Mouse (Mus musculus) lung, adult 2 months (tissue): ENCODE measurements at regions not wholly inside any gene's neighbourhood (a gene's known extent, or its start where the extent isn't known, plus 50 kb on each side); places are given as distances from the start of the nearest gene placed in this dataset.

Experiments used
- DNase-seq: peaks from one replicate; pipeline ENCODE4 v3.0.0; 2022
- H3K4me1 ChIP-seq: fragments of 200-500 bp; 2 replicates; pipeline ENCODE4 v1.6.1; 2011; ENCODE audit warnings: low read length; ENCODE audit not compliant: control insufficient read depth, insufficient read depth
- H3K4me3 ChIP-seq: fragments of 200-500 bp; replicated peaks from 2 replicates; pipeline ENCODE3; 2011; ENCODE audit warnings: low read depth, mild to moderate bottlenecking, control low read depth, low read length; ENCODE audit errors: extremely low read depth
- CTCF ChIP-seq: fragments of 200-500 bp; IDR thresholded peaks from 2 replicates; pipeline ENCODE4 v1.5.1; 2011; ENCODE audit warnings: mild to moderate bottlenecking, low read length, control low read depth; ENCODE audit not compliant: insufficient read depth
- POLR2A ChIP-seq: fragments of 200-500 bp; IDR thresholded peaks from 2 replicates; pipeline ENCODE4 v1.6.1; 2011; ENCODE audit warnings: low read depth, mild to moderate bottlenecking, control low read depth, low read length, borderline replicate concordance; ENCODE audit errors: extremely low read depth
- WGBS: fragments of 180-500 bp; shearing (Covaris S2); methylation state at CpG from one replicate; pipeline ENCODE4 v1.1.7; 2018; 5-methylcytosine and 5-hydroxymethylcytosine counted together

DNA sequence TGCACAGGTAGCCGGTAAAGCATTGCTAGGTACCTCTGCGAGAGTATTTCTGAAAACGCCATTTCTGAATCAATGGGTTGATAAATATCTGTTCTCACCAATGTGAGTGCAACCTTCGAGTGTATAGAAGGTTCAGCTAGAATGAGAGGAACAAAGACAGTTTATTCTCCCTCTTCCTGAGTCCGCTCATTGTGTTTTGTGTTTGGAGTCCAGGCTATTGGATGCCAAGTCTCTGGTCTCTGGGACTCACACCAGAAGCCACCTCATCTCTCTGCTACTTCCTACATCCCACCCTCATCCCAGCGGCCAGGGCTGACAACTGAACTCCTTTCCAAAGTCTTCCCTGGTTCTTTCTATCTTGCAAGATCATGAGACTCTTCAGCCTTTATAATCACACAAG lies 62.7 kb downstream of the Lrrc30 start:
- Histone ChIP-seq H3K4me1 (peaks cover 10% of the 10 kb centered on the region; the same call in 1 of the 2 replicates), H3K4me3 (no peak overlapping the region)
- DNase-seq, result no peak
- TF ChIP-seq CTCF, result no peak
- no peak for TF ChIP-seq POLR2A
- 69% methylated on average over 6 of the region's 6 CpGs for WGBS

DNA sequence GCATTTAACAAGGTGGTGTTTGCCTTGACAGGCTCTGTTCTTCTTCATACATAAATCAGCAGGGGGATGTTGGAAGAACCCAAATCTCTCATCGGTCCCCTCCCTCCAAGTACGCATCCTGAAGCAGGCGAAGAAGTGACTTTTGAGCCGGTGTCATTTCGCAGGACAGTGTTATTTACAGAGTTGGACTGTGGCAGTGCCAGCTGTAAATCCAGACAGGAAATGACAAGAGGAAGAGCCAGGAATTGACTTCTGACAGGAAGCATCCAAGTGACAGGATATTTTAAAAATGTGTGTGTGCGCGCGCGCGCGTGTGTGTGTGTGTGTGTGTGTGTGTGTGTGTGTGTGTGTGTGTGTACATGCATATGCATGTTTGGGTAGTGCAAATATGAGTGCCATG lies 66.3 kb downstream of the Lrrc30 start:
- 49% methylated on average over 11 of the region's 11 CpGs for WGBS
- TF ChIP-seq CTCF (no peak), POLR2A (no peak)
- no peak for DNase-seq

DNA sequence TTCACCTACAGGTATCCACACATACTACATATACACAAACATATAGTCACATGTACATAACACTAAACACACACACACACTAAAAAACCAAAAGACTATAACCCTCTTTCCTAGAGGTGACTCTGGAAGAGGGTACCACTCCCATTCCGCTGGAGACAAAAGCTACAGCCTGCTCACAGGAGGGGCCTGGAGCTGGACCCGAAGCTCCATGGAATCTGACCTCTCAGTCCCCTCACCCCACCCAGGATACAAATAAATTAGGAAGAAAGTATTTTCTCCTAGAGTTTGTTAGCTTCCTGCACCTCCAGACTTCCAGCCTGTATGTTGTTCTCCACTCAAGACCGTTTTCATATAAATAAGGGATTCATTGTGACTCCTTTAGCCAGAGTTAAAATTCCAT lies 66.8 kb downstream of the Lrrc30 start:
- Histone ChIP-seq H3K4me3 (no peak overlapping the region), H3K4me1 (peaks cover 13% of the 10 kb centered on the region; the same call in 1 of the 2 replicates)
- 30% methylated on average over 3 of the region's 3 CpGs for WGBS
- TF ChIP-seq CTCF (no peak), POLR2A (no peak)
- DNase-seq, result no peak

More for the DNA sequence above, 66.3 kb downstream of the Lrrc30 start:
- Histone ChIP-seq H3K4me3 (no peak overlapping the region), H3K4me1 (peaks cover 12% of the 10 kb centered on the region; the same call in 1 of the 2 replicates)

DNA sequence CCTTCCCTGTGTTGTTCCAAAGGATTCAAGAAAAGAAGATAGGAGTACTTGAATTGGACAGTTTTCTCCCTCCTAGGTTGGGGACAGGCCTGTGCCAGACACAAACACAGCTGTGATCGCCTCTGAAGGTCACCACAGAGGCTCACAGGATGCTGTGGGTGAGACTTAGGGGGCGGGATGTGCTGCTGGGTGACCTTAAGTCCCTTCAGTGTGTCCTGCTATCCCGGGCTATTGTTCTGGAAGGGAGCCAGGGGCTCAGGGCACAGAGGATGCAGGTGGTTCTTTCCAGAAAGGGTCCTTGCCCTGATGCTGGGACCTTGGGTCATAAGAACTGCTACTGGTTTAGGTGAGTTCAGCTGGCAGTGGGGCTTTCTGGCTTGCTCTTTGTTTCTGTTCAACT lies 67.7 kb downstream of the Lrrc30 start:
- DNase-seq, result peak; percentile 9
- Histone ChIP-seq H3K4me3 (no peak overlapping the region), H3K4me1 (peaks cover 14% of the 10 kb centered on the region; the same call in 1 of the 2 replicates)
- 24% methylated on average over 3 of the region's 3 CpGs for WGBS
- TF ChIP-seq POLR2A, result no peak
- no peak for TF ChIP-seq CTCF

DNA sequence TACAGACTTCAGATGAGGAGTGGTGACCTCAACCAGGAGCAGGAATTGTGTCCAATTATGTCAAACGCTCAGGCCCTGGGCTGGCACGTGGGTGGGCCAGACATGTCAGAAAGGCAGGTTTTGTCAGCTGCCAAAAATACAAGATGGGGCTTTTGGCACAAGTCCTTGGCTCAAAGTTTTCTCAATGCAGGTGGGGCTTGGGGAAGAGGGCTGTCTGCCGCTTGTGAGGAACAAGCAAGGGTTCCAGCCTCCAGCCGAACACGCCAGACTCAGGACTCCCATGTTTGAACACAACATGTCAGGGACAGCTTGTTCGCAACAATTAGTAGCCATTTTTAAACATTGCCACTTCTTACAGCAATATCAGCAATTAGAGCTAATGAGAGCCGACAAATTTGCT lies 69.5 kb downstream of the Lrrc30 start:
- Histone ChIP-seq H3K4me1 (peaks cover 7% of the 10 kb centered on the region; the same call in 1 of the 2 replicates), H3K4me3 (no peak overlapping the region)
- DNase-seq, result no peak
- WGBS, result 74% methylated on average over 7 of the region's 7 CpGs
- TF ChIP-seq CTCF (no peak), POLR2A (no peak)

DNA sequence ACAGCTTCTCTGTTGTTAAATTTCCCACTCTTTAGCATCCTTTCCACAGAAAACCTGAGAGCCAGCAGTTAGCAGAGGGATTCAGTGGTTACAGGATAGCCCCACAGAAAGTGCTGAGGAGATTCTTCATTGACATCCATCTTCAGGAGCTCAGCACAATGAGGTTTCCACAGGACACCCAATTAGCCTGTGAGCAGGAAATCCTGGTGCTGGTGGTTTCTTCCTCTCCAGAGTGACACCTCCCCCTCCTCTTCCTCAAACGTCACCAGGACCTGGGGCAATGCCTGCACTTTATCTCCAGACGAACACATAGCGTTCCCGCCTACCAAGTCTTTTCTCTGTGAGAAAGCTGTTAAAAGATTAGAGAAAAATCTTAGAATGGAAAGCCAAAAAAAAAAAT lies 70.7 kb downstream of the Lrrc30 start:
- WGBS, result 37% methylated on average over 4 of the region's 4 CpGs
- H3K4me3 ChIP-seq, result no peak overlapping the region
- no peak for TF ChIP-seq POLR2A
- no peak for TF ChIP-seq CTCF
- DNase-seq, result no peak
- H3K4me1 ChIP-seq, result peaks cover 11% of the 10 kb centered on the region

DNA sequence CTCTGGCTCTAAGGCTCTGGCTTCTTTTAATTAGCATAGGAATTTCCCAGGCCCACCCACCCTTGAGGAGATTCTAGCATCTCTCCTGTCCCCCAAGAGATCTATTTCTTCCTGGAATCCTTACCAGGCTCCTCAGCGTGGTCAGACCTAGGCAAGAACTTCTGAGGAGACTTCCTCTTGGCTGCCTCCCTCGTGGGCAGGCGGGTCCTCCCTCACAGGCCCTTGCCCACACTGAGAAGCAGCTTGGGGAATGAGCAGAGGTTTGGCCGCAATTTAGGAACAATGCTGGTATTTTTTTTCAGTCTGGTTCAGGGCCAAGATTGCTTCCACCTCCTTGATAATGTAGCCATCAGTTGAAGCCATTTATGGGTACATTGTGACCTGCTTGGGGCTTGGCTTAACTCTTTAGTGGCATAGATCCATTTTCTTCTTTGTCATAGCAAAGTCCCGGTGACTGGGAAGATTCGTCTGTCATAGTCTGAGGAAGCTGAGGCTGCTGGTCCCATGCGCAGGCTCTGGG lies 75.1 kb downstream of the Lrrc30 start:
- DNase-seq, result no peak
- TF ChIP-seq CTCF (no peak), POLR2A (no peak)
- 39% methylated on average over 7 of the region's 7 CpGs for WGBS

DNA sequence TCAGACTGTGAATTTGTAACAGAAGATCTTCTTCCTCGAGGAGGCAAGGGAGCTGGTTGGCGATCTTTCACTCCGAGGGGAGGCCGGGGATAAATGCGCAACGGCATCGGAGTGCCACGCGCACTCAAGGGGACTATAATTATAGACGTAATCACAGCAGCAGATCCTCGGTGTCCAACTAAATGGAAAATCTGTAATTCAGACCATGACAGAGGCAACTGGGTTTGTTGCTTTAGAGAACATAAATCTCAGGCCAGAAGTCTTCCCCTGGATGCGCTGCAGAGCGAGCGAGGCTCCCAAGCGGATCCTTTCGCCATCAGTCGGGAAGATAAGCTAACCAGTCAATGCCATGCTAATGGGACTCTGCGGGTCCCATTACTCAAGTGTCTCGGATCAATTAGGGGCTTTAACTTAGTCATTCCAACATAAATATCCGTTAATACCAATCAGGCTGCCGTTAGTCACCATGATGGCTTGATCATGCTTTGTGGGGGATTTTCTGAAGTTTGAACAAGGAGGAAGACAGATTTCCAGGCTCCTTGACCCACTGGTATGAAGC lies 79.9 kb downstream of the Lrrc30 start:
- DNase-seq, result no peak
- Histone ChIP-seq H3K4me1 (peaks cover 9% of the 10 kb centered on the region), H3K4me3 (no peak overlapping the region)
- WGBS, result 93% methylated on average over 21 of the region's 21 CpGs
- TF ChIP-seq POLR2A (no peak), CTCF (no peak)

More for the DNA sequence above, 75.1 kb downstream of the Lrrc30 start:
- Histone ChIP-seq H3K4me1 (peaks cover 9% of the 10 kb centered on the region), H3K4me3 (no peak overlapping the region)

DNA sequence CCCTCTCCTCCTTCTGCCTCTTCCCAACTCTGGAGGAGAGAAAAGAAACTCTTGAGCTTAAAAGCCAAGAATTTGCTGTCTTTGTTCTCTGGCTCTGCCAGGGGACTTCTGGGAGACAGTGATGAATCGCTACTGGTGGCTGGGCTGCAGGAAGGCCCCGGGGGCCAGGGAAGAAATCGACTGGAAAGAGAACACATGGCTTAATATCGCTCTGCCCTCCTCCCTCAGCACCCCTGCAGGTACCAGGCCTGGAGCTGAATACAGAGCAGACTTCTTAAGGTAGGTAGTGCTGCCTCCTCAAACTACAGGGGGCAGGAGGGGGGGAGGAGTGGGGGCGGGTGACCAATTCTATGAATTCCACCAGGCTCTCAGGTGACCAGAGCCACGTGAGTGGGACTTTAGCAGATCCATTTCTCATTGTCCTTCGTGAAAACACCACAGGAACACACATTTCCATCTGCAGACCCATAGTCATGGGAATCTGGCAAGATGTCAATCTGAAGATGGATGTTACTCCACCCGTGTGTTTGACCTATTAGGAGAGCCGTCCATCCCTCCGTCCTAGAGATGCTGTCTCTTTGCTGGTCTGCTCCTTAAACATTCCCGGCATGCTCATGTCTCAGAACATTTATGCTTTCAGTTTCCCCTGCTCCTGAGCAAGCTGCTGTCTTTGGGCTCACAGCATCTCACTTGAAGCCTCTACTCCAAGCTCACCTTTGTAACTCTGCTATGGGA lies 83.4 kb downstream of the Lrrc30 start:
- no peak for DNase-seq
- WGBS, result 29% methylated on average over 11 of the region's 11 CpGs
- TF ChIP-seq CTCF, result no peak
- TF ChIP-seq POLR2A, result no peak
- Histone ChIP-seq H3K4me3 (no peak overlapping the region), H3K4me1 (0 out of 2 replicates have a peak, but pooled peaks cover 3% of the 10 kb centered on the region)
